Mouse (Mus musculus): ENCODE data around the gene Slc25a54.

Slc25a54 gene

DNA sequence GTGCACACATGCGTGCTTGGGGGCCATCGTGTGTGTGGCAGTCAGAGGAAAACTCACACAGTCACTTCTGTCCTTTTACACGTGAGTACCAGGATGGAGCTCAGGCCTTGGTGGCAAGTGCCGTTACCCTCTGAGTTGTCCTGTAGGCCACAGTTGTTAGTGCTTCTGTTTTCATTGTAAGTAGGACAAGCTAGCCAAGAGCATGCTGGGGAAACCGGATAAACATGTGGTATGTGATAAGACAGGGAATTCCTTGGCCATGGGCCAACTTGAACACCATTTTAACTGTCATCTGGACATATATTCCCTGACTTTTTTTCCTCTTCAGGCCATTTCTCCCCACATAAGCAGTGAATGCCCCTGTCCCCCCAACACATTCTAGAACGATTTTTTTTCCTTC lies 45.3 kb downstream of the Slc25a54 start:
- DNase-seq (ENCODE audit: low spot score), result no peak

DNA sequence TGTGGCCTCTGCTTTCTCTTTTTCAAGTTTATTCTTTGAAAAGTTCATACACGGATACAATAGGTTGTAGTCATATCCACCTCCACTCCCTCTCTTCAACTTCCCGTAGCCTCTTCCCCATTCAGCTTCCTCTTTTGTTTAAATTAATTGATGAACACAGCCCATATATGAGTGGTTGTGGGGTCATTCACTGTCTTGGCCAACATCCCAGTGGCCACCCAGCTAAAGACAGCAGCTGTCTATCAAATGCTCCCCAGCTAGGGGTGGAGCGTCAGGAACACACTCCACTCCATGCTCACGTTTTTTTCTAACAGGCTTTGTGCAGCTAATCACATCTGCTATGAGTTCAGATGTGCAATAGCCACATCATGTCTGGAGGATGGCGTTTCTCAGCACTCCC lies 49.5 kb downstream of the Slc25a54 start:
- no peak for DNase-seq (ENCODE audit: low spot score)

DNA sequence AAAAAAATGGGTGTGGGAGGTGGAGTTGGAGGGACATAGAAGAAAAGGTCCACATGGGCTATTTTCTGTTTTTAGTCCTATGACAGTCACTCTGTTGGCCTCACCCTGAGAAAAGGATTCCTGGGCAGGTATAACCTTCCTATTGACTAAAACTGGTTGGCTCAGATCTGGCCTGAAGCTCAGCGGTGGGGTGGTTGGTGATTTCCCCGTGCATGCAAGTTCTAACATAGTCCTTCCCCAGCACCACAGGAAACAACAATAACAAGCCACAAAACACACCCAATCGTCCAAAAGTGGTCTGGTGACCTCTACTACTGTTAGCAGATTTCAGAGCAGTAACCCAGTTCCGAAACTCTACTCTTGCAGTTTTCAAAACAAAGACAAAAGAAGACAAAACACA lies 52.7 kb downstream of the Slc25a54 start:
- no peak for DNase-seq (ENCODE audit: low spot score)

DNA sequence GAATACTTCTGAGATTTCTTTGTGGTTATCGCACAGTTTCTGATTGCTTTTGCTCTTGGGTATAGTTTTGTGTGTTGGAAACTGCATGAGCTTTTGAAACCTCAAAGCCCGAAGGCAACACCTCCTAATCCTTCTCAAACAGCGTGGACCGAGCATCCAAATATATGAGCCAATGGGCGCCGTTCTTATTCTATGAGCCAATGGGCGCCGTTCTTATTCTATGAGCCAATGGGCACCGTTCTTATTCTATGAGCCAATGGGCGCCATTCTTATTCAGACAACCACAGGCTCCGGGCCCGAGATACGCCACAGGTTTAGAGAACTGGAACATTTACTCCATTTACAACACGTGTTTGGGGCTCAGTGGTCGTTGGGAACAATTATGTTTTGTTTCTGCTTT lies 53.8 kb downstream of the Slc25a54 start:
- no peak for DNase-seq (ENCODE audit: low spot score)

DNA sequence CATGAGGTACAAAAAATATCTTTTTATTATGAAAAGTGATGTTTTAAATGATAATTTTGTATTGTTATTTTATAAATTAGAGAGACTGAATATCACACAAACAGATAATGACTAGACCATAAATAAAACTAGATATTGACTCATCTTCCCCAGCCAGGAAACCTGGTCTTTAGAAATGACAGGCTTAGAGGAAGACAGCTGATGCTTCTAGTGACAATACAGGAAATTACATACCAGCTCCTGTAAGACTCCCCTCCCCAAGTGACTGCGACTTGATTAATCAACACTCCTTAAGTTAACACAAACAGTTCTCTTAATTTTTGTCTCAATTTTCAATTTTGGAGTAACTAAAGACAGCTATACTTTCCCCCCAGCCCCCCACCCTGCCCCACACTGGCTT lies 55.1 kb downstream of the Slc25a54 start:
- DNase-seq (ENCODE audit: low spot score), result no peak

DNA sequence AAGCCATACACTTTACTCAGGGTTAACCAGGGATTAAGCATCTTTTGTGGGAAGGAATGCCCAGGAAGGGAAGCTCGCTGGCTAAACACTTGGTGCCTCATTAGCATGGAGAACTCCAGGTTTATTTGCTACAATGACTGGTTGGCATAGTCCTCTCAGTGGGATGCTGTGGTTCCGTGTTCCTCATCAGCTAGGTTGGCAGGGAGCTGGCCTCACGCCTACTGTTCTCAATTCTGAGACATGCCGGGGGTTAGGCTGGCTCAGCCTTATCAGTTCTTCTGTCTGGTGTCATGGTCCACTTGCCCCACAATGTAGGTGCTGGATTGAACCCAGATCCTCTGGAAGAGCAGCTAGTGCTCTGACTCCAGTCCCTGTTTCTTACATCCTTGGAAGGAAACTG lies 72.3 kb downstream of the Slc25a54 start:
- no peak for DNase-seq (ENCODE audit: low spot score)

- no peak for DNase-seq (ENCODE audit: low spot score)
Measured at GRCm38 (mm10) chr3:109153410-109153809, 73.1 kb downstream of the Slc25a54 start.

DNA sequence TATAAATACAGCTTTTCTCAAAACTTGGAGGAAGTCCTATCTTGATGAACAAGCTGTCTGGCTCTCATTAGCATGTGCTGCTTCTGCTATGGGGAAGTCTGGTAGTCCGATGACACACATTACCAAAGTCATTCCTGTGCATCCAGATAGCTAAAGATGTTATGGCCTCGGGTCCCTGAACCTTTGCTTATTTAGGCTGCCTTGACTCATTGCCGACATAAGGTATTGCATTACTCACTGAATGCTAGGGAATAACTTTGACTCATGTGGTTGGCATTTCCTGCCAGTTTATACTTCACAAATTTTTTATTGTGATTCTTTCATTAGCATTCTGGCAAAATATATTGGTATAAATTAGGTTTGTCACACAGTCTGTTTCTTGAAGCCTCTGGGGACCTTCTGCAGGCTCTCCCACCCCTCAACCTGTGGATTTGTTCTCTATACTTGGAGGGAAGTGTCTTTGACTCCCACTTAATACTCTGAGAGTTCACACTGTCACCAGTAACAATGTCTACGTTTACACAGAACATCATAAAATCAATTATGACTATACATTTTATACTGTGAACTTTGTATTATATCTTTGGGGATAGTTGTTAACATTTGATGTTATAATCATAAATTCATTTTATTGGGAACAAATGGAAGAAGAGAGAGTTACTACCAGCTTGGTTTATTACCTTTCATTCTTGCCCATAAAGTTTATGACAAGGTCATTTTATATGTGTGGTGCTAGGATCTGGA lies 75.8 kb downstream of the Slc25a54 start:
- DNase-seq (ENCODE audit: low spot score), result no peak

DNA sequence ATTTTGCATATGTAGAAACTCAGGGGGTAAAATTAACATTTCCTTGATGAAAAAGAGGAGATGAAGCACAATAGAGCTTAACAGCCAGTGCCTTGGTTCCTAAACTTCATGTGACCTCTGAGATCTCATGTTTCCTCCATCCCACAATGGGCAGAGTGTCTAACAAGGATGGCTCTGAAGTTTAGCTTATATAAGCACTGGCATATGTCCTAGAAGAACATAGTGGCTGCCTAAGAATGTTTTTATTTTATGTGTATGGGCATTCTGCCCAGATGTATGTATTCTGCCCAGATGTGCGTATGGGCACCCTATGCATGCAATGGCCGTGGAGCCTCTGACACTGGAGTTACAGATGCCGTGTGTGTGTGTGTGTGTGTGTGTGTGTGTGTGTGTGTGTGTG lies 77.2 kb downstream of the Slc25a54 start:
- no peak for DNase-seq (ENCODE audit: low spot score)

- no peak for DNase-seq (ENCODE audit: low spot score)
Measured at GRCm38 (mm10) chr3:109164088-109164487, 83.8 kb downstream of the Slc25a54 start.

- DNase-seq (ENCODE audit: low spot score), result no peak
Measured at GRCm38 (mm10) chr3:109164644-109165043, 84.4 kb downstream of the Slc25a54 start.

DNA sequence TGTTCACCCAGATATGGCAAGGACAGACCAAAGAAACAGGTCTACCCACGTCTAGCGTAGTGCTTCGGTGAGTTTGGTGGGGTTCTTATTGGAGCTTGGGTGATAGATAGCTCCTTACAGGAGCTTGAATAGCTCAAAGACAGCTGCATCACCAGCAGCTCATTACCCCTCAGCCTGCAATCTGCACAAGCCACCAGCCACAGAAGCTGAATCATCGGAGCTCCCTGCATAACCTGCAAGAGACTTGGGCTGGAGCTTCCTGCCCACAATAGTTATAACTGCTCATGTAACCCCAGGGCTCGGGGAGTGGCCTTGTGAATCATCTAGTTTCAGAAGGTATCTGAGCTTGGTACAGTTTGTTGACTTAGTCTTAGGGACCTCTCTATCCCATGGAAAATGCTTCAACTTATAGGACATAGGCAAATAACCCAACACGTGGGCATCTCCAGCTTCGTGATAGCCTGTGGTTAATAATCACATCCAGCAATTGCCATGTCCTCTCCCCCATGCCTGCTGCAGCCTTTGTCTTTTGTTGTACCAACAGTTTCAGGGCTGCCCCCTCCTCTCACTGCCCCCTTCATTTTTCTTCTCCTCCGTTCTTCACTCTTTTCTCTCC lies 85.1 kb downstream of the Slc25a54 start:
- DNase-seq (ENCODE audit: low spot score), result no peak
